Mouse (Mus musculus) lung, postnatal 10 days (tissue): ENCODE results near the gene Gm11938.
"Not testable (repeated sequence)": the region's sequence is repeated elsewhere in the genome, so short reads cannot be mapped to it uniquely, and the experiment has no call there.

Source experiments
- DNase-seq: peaks from one replicate; pipeline ENCODE4 v3.0.0; 2021

Gm11938 gene

GRCm38 (mm10) chr11:99603208-99603607 lies at the start of gene Gm11938:
Gene Gm11938 (minus strand): TSS chr11:99603308.
- not testable (repeated sequence) for DNase-seq

DNA sequence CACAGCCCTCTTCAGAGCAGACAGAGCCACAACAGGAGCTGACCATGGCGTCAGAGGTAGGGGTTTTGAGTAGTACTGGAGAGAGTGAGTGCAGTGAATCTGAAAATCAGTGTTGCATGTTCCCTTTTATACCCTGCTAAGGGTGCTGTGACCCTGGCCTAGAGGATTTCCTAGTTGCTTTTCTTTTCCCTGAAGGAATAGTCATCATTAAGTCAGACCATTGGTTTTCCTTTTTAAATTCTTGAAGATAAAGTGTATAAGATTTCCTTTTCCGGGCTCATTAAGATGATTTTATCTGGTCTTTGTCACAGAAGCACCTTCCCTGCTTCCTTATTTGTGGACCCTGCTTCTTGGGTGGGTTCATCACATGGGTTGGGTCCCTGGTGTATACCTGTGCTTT lies 47.0 kb upstream of the Gm11938 start, which contains the start of gene Gm11555:
TSS of gene Gm11555 (minus strand) at position 101 of the 400 bp plus-strand sequence.
- DNase-seq, result no peak

DNA sequence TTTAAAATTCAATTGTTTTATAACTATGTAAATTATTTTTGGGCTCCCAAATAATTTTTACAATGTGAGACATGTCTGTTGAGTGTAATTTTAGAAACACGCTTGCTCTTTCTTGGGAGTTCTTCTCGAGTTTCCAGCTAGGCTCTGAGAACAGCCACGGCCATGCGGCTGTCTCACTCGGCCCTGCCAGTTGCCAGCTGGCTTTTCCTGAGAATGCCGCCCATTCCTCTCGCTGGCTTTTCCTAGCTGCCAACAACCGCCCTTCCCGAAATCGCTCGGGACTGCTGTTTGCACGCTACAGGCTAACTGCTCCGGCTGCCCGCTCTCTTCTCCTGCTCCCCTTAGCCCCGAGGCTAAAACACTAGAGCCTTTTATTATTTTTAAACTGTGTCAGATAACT lies 43.3 kb upstream of the Gm11938 start:
- no peak for DNase-seq

DNA sequence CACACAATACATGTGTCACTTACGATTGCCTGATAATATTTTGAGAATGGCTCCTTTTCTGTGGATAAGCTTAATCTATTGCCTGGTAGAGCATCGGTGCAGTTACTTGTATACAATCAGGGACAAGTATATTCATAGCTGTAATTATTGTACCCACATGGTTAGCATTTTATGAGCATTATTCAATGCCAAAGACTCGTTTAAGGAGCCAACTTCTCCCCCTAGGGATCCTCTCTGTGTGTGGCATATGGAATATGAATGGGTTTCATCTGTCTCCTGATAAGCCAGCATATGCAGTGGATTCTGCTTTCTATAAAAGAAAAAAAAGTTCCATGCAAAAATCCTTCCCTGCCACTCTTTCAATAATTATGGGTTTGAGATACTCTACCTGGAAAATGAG lies 41.2 kb upstream of the Gm11938 start:
- no peak for DNase-seq

GRCm38 (mm10) chr11:99643635-99644139 lies 40.6 kb upstream of the Gm11938 start, which contains the start of gene Krtap4-7:
Gene Krtap4-7 (minus strand): TSS chr11:99644089.
- DNase-seq, result not testable (repeated sequence)

DNA sequence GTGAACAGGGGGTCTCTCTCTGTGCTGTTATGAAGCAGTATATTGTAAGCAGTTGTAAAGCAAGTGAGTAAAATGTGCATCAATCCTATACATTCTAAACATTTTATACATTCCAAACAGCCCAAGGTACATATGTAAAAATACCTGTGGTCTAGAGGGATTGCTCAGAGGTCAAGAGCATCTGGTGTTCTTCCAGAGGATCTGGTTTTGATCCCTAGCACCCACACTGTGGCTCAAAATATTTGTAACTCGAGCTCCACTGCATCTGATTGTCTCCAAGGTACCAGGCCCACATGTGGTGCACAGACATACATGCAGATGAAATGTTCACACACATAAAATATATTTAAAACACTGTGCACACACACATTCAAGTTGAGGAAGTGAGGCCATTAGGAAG lies 37.8 kb upstream of the Gm11938 start:
- no peak for DNase-seq

GRCm38 (mm10) chr11:99637086-99637485 lies 34.0 kb upstream of the Gm11938 start:
- no peak for DNase-seq

DNA sequence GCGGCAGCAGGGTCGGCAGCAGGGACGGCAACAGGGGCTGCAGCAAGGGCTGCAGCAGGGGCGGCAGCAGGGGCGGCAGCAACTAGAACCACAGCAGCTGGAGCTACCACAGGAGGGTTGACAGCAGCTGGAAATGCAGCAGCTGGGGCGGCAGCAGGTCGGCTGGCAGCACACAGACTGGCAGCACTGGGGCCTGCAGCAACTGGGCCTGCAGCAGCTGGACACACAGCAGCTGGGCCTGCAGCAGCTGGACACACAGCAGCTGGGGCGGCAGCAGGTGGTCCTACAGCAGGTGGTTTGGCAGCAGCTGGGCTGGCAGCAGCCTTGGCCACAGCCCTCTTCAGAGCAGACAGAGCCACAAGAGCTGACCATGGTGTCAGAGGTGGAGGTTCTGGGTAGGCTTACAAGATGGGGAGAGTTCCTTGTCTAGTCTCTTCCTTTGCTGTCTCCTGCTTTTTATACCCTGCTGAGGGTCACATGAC lies 31.6 kb upstream of the Gm11938 start, which contains the start of gene Krtap4-2:
TSS of gene Krtap4-2 (minus strand) at position 432 of the 482 bp plus-strand sequence.
- DNase-seq, result no peak

GRCm38 (mm10) chr11:99633293-99633692 lies 30.2 kb upstream of the Gm11938 start:
- no peak for DNase-seq

DNA sequence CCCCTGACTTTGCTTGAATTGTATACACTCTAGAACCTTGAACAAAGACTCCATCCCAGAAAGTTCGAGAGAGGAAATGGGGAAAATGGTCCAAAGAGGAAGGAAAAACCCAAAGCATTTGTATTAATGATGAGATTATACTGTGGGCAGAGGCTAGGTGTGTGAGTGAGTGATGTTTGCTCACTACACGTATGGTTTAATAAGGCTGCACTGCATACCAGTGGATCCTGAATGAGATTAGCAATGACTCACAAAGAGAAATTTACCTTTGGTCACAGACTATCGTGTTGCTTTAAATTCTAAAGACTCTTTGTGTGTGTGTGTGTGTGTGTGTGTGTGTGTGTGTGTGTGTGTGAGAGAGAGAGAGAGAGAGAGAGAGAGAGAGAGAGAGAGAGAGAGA lies 27.8 kb upstream of the Gm11938 start:
- no peak for DNase-seq

- no peak for DNase-seq
Measured at GRCm38 (mm10) chr11:99628138-99628537, 25.0 kb upstream of the Gm11938 start, which contains the start of gene Krtap4-1. Gene Krtap4-1 (minus strand): TSS chr11:99628238.

DNA sequence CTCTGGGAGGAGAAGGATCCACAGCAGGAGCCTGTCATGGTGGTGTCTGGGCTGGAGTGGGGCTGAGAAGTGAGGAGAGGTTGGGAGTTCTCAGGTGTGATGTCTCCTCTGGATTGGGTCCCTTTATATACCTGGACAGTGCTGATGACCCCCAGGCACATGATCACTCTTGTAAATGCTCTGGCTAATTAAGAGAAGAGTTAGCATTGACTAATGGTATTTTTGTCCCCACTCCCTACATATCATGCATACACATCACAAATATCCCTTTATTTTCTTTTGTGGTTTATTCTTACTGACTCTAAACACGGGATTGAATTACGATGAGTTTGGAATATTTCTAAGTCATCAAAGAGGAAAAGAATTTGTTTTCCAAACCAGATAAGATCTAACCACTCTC lies 17.2 kb upstream of the Gm11938 start, which contains the start of gene Gm11562:
TSS of gene Gm11562 (minus strand) at position 101 of the 400 bp plus-strand sequence.
- DNase-seq, result no peak

GRCm38 (mm10) chr11:99614796-99615363 lies 11.8 kb upstream of the Gm11938 start, which contains the start of gene Krtap2-4:
Gene Krtap2-4 (minus strand): TSS chr11:99614846.
- no peak for DNase-seq

DNA sequence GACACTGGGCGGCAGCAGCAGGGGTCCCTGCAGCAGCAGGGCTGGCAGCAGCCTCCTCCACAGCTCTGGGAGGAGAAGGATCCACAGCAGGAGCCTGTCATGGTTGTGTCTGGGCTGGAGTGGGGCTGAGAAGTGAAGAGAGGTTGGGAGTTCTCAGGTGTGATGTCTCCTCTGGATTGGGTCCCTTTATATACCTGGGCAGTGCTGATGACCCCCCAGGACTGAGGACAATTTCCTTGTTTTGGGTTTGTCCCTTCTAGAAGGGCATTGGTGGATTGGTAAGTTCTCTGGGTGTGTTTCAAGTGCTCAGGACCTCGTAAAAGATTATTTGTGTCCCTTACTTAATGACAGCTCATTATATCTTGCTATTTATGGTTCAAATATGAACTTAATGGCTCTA lies 7.0 kb upstream of the Gm11938 start, which contains the start of gene Gm11937:
TSS of gene Gm11937 (minus strand) at position 101 of the 400 bp plus-strand sequence.
- not testable (repeated sequence) for DNase-seq

DNA sequence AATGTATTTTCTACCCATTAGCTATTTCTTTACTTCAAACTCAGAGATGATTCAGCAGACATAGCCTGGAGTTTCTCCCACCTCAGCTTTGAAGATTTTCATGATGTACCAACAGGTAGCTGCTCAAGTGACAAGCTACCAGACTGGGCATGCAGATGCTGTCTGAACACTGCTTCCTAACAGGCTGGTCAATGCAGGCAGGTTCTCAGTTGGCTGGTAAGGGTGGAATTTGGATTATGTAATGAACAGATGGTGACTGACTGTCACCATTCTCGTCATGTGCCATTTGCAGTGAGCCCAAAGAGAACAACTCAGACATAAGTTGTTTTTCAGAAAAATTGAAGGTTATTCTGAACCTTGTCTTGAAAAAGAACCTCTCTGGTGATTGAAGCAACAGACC lies 6.0 kb upstream of the Gm11938 start:
- DNase-seq, result no peak

GRCm38 (mm10) chr11:99597742-99598141 lies 5.4 kb downstream of the Gm11938 start, which contains the start of gene Krtap9-3:
Gene Krtap9-3 (minus strand): TSS chr11:99598105.
- not testable (repeated sequence) for DNase-seq

- DNase-seq, result no peak
Measured at GRCm38 (mm10) chr11:99590981-99591380, 12.1 kb downstream of the Gm11938 start, which contains the start of gene Krtap1-3. Gene Krtap1-3 (minus strand): TSS chr11:99591339.

GRCm38 (mm10) chr11:99585096-99585495 lies 18.0 kb downstream of the Gm11938 start:
- no peak for DNase-seq

- no peak for DNase-seq
Measured at GRCm38 (mm10) chr11:99583245-99583704, 19.8 kb downstream of the Gm11938 start, which contains the start of gene Krtap1-4. Gene Krtap1-4 (minus strand): TSS chr11:99583654.

DNA sequence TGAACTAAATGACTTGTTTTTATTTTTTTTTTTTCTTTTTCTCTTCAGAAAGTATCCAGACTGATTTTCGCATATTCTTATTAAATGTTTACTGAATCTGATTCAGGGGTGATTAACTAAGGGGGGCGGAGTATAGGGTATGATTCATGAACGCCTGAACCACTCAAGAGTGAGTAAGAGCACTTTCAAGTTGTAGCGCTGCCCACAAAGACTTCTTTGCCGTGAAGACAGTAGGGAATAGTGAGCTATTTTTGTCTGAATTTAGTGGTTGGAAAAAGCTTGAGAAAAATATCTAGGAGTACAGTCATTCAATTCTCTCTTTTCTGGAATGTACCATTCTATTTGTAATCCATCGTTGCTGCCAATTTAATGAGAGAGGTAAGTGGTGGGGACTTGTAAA lies 21.5 kb downstream of the Gm11938 start:
- no peak for DNase-seq

GRCm38 (mm10) chr11:99581051-99581450 lies 22.1 kb downstream of the Gm11938 start:
- DNase-seq, result no peak

GRCm38 (mm10) chr11:99580636-99581035 lies 22.5 kb downstream of the Gm11938 start, which contains the start of gene Krtap1-5:
Gene Krtap1-5 (minus strand): TSS chr11:99581016.
- DNase-seq, result no peak

DNA sequence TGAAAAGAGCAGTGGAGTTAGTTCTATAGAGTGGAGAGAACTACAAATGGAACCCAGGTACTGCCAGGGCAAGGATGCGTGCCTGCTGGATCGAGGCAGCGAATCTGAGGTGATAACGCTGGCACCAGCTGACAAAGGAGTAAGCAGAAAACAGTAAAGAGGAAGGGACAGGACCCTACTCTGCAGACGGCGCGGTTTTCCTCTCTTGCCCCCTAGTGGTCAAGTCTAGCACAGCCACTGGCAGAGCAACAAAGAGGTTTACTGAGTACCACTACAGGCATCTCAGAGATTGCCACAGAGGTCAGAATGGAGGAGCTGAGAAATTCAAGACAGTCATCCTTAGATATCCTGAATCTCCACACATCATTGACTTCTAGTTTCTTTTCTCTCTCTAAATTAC lies 29.0 kb downstream of the Gm11938 start:
- peak; percentile 85 for DNase-seq

DNA sequence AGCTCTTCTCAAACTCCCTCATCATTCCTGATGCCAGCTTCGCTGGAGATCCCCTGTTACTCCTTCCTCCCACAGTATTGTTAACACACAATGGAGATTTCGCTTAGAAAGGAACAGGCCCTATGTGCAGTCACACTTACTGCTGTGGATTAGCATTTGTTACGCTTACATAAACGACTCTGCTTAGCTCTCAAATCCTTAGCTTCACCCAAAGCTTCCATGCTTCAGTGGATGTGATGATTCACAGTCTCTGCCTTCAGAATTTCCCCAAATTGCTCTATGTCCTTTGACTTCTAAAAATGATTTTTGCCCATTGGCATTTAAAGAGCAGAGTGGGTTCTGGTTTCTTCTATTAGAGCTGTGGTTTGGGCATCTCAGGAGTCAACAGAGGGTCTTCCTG lies 29.9 kb downstream of the Gm11938 start:
- DNase-seq, result no peak
